Mouse (Mus musculus): Measurements from ENCODE around the gene Chn2. TPM values are rescaled to one million over a fixed set of nuclear protein-coding genes. Genes with fewer than 3 reads are reported as not detected.

Chn2 gene
- polyA plus RNA-seq, 1 experiment from 2014 or later = 4.3 TPM

GRCm38 (mm10) chr6:54021123-54021789 lies 18.1 kb upstream of the Chn2 start:
- H3K4me2 ChIP-seq = peak overlapping the region; percentile 32
- ATAC-seq (ENCODE audit: insufficient read depth) = no peak
- H3K9ac ChIP-seq = no peak overlapping the region
- no peak overlapping the region for H3K4me3 ChIP-seq (replicated peaks)
- no peaks in the 10 kb centered on the region for H3K36me3 ChIP-seq (replicated peaks)
- H3K27ac ChIP-seq (replicated peaks) = no peak overlapping the region
- no peaks in the 10 kb centered on the region for H3K9me3 ChIP-seq (replicated peaks)
- 11% methylated on average over 15 of the region's 15 CpGs for WGBS (ENCODE audit: insufficient replicate concordance)
- peaks cover 5% of the 10 kb centered on the region; the same call in 1 of the 2 replicates for H3K4me1 ChIP-seq (replicated peaks)
- H3K27me3 ChIP-seq = peaks cover 20% of the 10 kb centered on the region

DNA sequence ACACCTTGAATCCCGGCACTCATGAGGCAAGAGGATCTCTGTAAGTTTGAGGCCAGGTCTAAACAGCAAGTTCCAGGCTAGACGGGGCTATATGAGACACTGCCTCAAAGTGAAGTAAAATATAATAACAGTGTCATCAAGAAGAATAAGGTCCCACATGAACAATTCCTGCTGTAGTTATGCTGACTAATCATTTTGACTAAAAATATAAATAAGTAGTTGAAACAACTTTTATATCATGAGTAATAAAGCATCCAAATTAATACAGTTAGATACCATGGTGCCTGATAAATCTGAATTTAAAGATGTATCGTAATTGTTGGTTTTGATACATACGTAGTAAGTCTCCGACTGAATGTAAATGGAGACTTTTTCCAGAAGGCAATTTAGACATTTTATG lies 15.5 kb upstream of the Chn2 start:
- 69% methylated on average over 5 of the region's 5 CpGs for WGBS (ENCODE audit: insufficient replicate concordance)
- Histone ChIP-seq H3K9me3 (replicated peaks) (no peaks in the 10 kb centered on the region), H3K4me2 (no peak overlapping the region), H3K9ac (no peak overlapping the region), H3K4me3 (replicated peaks) (no peak overlapping the region), H3K27me3 (peaks cover 20% of the 10 kb centered on the region), H3K4me1 (replicated peaks) (peaks cover 5% of the 10 kb centered on the region; the same call in 1 of the 2 replicates), H3K36me3 (replicated peaks) (no peaks in the 10 kb centered on the region), H3K27ac (replicated peaks) (no peak overlapping the region)
- ATAC-seq (ENCODE audit: insufficient read depth) = no peak

GRCm38 (mm10) chr6:54028706-54029105 lies 10.6 kb upstream of the Chn2 start:
- no peak for ATAC-seq (ENCODE audit: insufficient read depth)
- H3K27ac ChIP-seq (replicated peaks) = no peak overlapping the region
- WGBS (ENCODE audit: insufficient replicate concordance) = 26% methylated on average over 1 of the region's 1 CpGs

DNA sequence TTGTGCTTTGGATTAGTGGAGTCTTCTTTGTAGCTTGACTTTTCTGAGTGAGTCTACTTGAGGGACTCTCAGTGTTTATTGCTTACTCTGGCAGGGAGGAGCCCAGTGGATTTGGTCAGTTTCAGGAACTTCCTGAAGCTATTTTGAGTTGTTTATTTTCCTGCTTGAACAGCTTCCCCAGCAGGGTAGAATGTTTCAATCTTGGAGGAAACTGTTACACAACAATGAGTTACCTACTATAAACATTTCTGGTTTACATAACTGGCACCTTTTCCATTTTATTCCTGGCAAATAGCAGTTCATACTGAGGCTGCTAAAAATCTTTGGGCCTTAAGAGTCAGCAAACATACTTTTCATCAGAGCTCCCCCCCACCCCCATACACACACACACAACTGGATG lies 9.0 kb upstream of the Chn2 start:
- Histone ChIP-seq H3K27ac (replicated peaks) (no peak overlapping the region), H3K4me2 (no peak overlapping the region), H3K9me3 (replicated peaks) (no peaks in the 10 kb centered on the region), H3K36me3 (replicated peaks) (no peaks in the 10 kb centered on the region), H3K27me3 (no peaks in the 10 kb centered on the region), H3K4me1 (replicated peaks) (peaks cover 6% of the 10 kb centered on the region), H3K9ac (no peak overlapping the region), H3K4me3 (replicated peaks) (no peak overlapping the region)
- no peak for ATAC-seq (ENCODE audit: insufficient read depth)

More at GRCm38 (mm10) chr6:54028706-54029105, 10.6 kb upstream of the Chn2 start:
- H3K36me3 ChIP-seq (replicated peaks) = no peaks in the 10 kb centered on the region
- no peak overlapping the region for H3K4me3 ChIP-seq (replicated peaks)
- H3K4me2 ChIP-seq = no peak overlapping the region
- H3K9ac ChIP-seq = no peak overlapping the region
- H3K27me3 ChIP-seq = no peaks in the 10 kb centered on the region
- no peaks in the 10 kb centered on the region for H3K9me3 ChIP-seq (replicated peaks)
- H3K4me1 ChIP-seq (replicated peaks) = no peaks in the 10 kb centered on the region

DNA sequence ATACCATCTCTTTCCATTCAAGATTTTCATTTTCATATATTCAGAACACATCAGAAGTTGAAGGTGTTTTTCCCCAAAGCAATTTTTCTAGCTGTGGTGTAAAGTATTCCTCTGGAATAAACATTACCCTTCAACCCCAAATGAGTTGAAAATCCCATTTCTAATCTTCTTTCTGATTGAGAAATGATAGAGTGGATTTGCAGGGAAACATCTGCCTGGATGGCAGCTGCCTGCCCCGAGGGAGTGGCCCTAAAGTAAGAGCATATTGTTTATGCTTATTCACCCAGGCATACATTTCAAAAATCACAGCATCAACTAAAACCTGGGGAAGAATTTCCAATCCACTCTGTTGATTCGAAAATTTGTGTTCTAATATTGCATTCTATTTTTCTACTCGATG lies 8.6 kb upstream of the Chn2 start:
- Histone ChIP-seq H3K27me3 (no peaks in the 10 kb centered on the region), H3K4me3 (replicated peaks) (no peak overlapping the region), H3K4me2 (no peak overlapping the region), H3K27ac (replicated peaks) (no peak overlapping the region), H3K9me3 (replicated peaks) (no peaks in the 10 kb centered on the region), H3K9ac (no peak overlapping the region), H3K4me1 (replicated peaks) (peaks cover 10% of the 10 kb centered on the region), H3K36me3 (replicated peaks) (no peaks in the 10 kb centered on the region)
- no peak for ATAC-seq (ENCODE audit: insufficient read depth)
- WGBS (ENCODE audit: insufficient replicate concordance) = 56% methylated on average over 3 of the region's 3 CpGs

DNA sequence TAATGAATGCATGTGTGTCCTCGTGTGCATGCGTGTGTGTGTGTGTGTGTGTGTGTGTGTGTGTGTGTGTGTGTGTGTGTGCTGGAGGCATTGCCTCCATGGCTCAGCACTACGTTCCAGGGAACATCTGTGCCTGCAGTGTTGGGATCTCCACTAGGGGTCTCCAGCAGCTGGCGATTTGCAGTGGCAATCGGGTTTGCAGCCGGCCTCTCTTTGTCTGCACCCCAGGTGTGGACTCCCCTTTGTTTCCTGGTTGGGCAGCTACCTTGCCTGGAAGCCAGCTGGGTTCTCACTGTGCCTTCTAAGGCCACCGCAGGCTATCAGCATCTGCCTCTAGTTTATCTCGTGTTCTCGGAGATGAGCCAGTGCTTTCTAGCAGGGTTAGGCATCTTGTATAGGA lies 4.9 kb upstream of the Chn2 start:
- no peak for ATAC-seq (ENCODE audit: insufficient read depth)

DNA sequence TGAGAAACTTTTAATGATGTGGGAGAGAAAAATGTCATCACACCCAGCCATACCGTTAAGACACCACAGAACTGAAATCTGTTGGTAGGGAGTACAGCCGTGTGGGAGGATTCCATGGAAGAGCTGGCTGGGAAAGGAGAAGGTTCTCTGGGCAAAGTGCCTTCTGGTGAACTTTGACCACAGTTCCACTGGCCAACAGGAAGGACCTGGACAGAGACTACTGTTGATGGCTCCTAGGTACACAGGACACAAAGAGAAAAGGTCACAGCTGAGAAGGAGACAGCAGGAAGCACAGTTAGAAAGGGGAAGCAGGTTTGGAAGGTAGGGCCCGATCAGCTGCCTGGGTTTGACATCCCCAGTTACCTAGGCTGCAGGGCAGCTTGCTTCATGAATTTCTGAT lies 3.8 kb upstream of the Chn2 start:
- Histone ChIP-seq H3K9me3 (replicated peaks) (no peaks in the 10 kb centered on the region), H3K4me2 (no peak overlapping the region), H3K9ac (no peak overlapping the region), H3K27ac (replicated peaks) (no peak overlapping the region), H3K36me3 (replicated peaks) (no peaks in the 10 kb centered on the region), H3K4me3 (replicated peaks) (no peak overlapping the region), H3K27me3 (peaks cover 27% of the 10 kb centered on the region), H3K4me1 (replicated peaks) (peaks cover 14% of the 10 kb centered on the region)
- ATAC-seq (ENCODE audit: insufficient read depth) = no peak
- WGBS (ENCODE audit: insufficient replicate concordance) = 48% methylated on average over 3 of the region's 3 CpGs

More for the DNA sequence above, 4.9 kb upstream of the Chn2 start:
- WGBS (ENCODE audit: insufficient replicate concordance) = 3% methylated on average over 9 of the region's 9 CpGs
- no peak overlapping the region for H3K27ac ChIP-seq (replicated peaks)
- no peak overlapping the region; the same call in 1 of the 2 replicates for H3K4me2 ChIP-seq
- H3K27me3 ChIP-seq = peaks cover 16% of the 10 kb centered on the region
- H3K9me3 ChIP-seq (replicated peaks) = no peaks in the 10 kb centered on the region
- no peak overlapping the region for H3K9ac ChIP-seq
- H3K4me1 ChIP-seq (replicated peaks) = peaks cover 14% of the 10 kb centered on the region
- H3K36me3 ChIP-seq (replicated peaks) = no peaks in the 10 kb centered on the region
- no peak overlapping the region for H3K4me3 ChIP-seq (replicated peaks)

- Histone ChIP-seq H3K9ac (no peak overlapping the region), H3K27ac (replicated peaks) (no peak overlapping the region), H3K36me3 (replicated peaks) (no peaks in the 10 kb centered on the region), H3K4me1 (replicated peaks) (peaks cover 14% of the 10 kb centered on the region), H3K4me2 (peak overlapping the region; percentile 66), H3K4me3 (replicated peaks) (peak overlapping the region; percentile 59), H3K27me3 (peaks cover 45% of the 10 kb centered on the region), H3K9me3 (replicated peaks) (no peaks in the 10 kb centered on the region)
- 19% methylated on average over 10 of the region's 10 CpGs for WGBS (ENCODE audit: insufficient replicate concordance)
- no peak for ATAC-seq (ENCODE audit: insufficient read depth)
Measured at GRCm38 (mm10) chr6:54038866-54039265, 488 bp upstream of the Chn2 start.

GRCm38 (mm10) chr6:54039805-54040447 lies 572 bp downstream of the Chn2 start:
- H3K36me3 ChIP-seq (replicated peaks) = no peaks in the 10 kb centered on the region
- peak overlapping the region; percentile 59 for H3K4me3 ChIP-seq (replicated peaks)
- H3K27ac ChIP-seq (replicated peaks) = no peak overlapping the region
- ATAC-seq (ENCODE audit: insufficient read depth) = peak; percentile 67
- peak overlapping the region; percentile 66 for H3K4me2 ChIP-seq
- under 1% methylated on average over 62 of the region's 62 CpGs for WGBS (ENCODE audit: insufficient replicate concordance)
- H3K9me3 ChIP-seq (replicated peaks) = no peaks in the 10 kb centered on the region
- H3K27me3 ChIP-seq = peaks cover 45% of the 10 kb centered on the region
- H3K9ac ChIP-seq = peak overlapping the region; percentile 37; the same call in 1 of the 2 replicates
- peaks cover 8% of the 10 kb centered on the region for H3K4me1 ChIP-seq (replicated peaks)

DNA sequence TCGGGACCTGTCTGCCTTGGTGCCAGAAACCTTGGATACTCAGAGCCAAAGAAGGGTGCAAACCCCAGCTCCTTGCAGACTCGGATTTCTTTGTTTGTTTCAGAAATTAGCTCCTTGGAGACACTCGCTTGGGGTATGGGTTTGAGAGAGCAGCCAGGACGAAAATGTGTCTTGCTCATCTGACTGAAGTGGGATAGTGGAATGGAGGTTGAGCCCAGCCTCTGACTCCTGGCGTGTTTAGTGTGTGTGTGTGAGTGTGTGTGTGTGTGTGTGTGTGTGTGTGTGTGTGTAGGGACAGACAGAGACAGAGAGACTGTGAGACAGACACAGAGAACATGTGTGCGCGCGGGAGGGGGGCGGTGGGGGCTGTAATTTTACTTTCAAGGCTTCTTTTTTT lies 1.1 kb downstream of the Chn2 start:
- H3K9ac ChIP-seq = no peak overlapping the region
- H3K4me3 ChIP-seq (replicated peaks) = peak overlapping the region; percentile 59

DNA sequence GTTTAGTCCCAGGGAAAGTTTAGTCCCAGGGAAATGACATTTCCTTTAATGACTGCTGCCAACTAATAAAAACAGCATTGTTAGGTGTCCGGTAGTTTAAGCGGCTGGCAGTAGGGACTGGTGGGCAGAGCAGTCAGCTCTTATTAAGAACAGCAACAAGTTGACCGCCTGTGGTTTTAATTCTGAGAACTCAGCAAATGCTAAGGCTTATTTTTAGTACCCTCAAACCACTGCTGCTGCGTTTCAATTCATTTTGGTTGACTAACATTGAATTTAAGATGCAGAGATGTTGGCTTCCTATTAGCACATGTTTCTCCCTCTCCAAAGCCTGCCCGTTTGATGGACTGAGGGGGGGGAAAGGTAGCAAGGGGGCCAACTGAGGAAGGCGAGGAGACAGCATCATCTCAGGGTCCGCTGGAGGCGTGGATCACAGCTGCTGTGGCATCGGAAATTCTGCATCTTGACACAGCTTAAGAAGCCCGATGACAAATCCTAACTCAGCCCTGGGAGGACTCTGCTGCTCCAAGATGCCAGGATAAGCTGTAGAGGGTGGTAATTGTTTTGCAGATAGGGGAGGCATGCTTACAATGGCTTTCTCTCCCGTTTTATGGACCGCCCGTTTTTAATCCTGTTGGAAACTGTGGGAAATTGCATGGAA lies 2.2 kb downstream of the Chn2 start:
- Histone ChIP-seq H3K27me3 (peaks cover 45% of the 10 kb centered on the region), H3K36me3 (replicated peaks) (no peaks in the 10 kb centered on the region), H3K4me1 (replicated peaks) (peaks cover 8% of the 10 kb centered on the region; the same call in 1 of the 2 replicates), H3K27ac (replicated peaks) (no peak overlapping the region), H3K9ac (no peak overlapping the region), H3K4me3 (replicated peaks) (no peak overlapping the region), H3K9me3 (replicated peaks) (no peaks in the 10 kb centered on the region), H3K4me2 (no peak overlapping the region)
- no peak for ATAC-seq (ENCODE audit: insufficient read depth)
- 41% methylated on average over 13 of the region's 13 CpGs for WGBS (ENCODE audit: insufficient replicate concordance)

More for the DNA sequence above, 1.1 kb downstream of the Chn2 start:
- H3K36me3 ChIP-seq (replicated peaks) = no peaks in the 10 kb centered on the region
- H3K4me1 ChIP-seq (replicated peaks) = peaks cover 6% of the 10 kb centered on the region
- peaks cover 45% of the 10 kb centered on the region for H3K27me3 ChIP-seq
- H3K9me3 ChIP-seq (replicated peaks) = no peaks in the 10 kb centered on the region
- H3K27ac ChIP-seq (replicated peaks) = no peak overlapping the region
- H3K4me2 ChIP-seq = peak overlapping the region; percentile 66
- WGBS (ENCODE audit: insufficient replicate concordance) = 18% methylated on average over 9 of the region's 9 CpGs
- no peak for ATAC-seq (ENCODE audit: insufficient read depth)

Data from liver, embryonic 15.5 days (tissue).